Mouse (Mus musculus) T-helper 17 cell (primary cell): Measurements from ENCODE around the gene Magix.

ENCODE experiments used
- in situ Hi-C, 2 experiments: fragments of 300-600 bp; cut with MboI, MseI; formaldehyde crosslinking; loops; 1 replicate in 1 of 2; 2 replicates in 1 of 2; pipeline ENCODE4 v1.15.1; 2025; ENCODE audit warnings: high pct_unique_total_duplicates in 2 of 2

The Magix gene

DNA sequence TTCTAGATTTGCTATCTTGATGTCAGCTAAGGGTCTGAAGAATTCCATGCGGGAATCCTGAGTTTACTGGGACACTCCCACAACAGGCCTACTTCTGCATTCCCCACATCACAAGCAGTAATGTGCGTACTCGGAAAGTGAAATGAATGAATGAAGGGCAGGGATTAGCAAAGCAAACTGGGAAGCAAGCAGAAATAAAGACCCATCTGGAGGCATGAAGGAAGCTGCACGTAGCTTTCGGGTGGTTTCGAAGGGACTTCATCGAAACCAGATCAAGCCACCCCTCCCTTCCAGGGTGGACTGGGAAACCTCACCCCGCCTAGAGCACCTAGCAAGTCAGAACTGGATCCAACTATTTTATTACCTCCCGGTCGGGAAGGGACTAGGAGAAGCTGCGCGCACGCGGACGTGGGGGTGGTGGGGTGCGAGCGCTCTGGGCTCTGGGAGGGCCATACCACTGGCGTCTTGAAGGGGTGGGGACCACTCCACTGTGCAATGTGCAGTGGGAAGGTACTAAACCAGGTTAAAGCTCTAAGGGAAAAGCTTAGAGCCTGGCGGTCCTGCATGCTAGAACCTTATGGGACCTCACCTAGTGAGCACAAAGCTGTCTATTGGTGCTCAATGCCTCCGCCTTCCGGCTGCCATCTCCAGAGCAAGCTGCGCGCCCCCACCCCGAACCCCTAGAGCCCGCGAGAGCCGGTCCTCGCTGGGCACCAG lies 6.6 kb downstream of the Magix start:
- in situ Hi-C loops = no loop called here

DNA sequence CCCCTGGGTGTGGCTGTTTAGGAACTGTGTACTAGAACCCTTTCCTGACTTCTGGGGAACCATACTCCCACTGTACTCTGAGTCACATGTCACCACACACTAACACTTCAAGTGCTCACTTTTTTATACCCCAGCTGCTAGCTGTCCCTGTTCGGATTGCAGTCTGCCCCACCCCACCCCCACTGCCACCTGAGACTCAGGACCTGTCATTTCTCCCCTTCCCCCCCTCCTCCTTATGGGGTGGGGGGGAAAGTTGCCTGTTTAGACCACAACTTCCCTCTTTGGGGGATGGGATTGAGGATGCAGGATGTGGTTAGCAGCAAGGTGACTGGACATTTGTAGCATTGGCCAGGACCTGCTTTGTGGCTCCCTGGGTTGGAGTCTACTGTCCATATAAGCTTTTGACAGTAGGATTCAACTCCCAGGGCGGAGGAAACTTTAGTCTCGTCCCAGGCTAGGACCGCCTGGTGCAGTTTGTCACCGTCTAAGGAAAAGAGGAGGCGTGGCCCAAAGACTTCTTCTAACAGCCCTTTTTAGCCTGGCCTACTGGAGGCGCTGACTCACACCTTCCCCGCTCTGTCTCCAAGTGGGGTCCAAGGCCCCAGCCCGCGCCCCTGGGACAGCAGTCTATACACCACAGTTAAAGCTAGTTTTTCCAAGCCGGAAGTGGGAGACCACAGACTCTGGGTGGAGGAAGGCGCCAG lies 7.3 kb downstream of the Magix start:
- in situ Hi-C loops = no loop called here

- in situ Hi-C loops = no loop called here
Observed at GRCm38 (mm10) chrX:7672739-7673138, 8.3 kb downstream of the Magix start.

DNA sequence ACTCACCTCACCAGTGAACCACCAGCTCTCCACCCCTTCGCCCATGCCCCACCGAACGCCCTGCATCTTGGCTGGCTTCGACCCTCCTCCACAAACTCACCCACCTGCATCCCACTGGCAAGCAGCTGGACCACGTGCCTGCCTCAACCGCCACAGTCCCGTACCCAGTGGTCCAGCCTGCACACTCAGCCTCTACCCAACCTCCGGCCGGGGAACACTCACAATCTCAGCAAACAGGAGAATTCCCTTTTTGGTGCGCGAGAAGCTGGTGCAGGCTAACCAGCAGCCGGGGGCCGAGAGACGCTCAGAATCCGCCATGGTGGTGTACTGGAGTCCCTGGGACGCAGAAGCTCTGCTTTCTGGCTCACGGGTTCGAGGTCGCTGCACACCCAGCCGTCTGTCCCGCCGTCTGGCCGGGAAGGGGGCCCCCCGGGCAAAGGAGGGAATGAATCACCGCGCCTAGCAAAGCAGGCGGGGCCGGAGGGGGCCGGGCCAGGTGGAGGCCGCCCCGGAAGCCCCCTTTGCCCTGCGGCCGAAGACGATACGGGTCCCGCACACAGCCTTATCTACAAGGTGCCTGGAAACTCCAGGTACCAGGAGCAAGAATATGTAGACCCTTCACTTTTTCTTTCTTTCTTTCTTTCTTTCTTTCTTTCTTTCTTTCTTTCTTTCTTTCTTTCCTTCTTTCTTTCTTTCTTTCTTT lies 10.0 kb downstream of the Magix start, which contains the start of gene Plp2:
TSS of gene Plp2 (minus strand) at position 470 of the 703 bp plus-strand sequence.
- in situ Hi-C loops = no loop called here

DNA sequence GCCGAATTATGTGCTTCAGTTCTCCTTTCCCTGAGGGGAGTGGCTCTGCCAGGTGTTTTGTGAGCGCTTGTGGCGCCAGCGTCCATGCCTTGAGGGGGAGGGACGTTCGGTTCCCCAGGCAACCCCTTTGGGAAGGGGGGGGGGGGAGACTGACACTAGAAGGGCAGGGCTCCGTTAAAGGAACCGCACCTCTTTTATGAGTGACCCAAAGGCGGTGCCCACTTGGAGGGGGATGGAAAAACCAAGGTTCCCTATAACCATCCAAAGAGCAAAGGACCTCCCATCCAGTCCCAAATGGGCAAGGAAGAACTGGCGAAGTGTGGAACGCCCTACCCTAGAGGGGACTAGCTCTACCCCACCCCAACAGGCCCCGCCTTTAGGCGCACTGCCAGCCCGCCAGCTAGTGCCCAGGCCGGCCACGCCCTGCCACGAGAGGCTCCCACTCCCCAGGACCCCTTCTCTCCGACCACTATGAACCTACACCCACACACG lies 10.6 kb downstream of the Magix start:
- in situ Hi-C loops = no loop called here

GRCm38 (mm10) chrX:7665739-7666502 lies 15.1 kb downstream of the Magix start:
- in situ Hi-C loops = no loop called here

DNA sequence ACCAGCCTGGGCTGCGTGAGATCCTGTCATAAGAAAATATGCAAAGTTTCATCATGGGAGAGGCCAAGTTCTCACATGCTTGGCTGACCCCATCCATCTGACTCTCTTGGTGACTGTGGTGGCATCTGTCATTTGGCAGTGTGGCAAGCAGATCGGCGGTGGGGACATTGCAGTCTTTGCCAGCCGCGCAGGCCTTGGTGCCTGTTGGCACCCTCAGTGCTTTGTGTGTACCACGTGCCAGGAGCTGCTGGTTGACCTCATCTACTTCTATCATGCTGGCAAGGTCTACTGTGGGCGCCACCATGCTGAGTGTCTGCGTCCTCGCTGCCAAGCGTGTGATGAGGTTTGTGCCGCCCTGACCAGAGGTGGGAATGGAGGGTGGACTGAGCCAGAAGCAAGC lies 16.3 kb downstream of the Magix start:
- in situ Hi-C loops = no loop called here

DNA sequence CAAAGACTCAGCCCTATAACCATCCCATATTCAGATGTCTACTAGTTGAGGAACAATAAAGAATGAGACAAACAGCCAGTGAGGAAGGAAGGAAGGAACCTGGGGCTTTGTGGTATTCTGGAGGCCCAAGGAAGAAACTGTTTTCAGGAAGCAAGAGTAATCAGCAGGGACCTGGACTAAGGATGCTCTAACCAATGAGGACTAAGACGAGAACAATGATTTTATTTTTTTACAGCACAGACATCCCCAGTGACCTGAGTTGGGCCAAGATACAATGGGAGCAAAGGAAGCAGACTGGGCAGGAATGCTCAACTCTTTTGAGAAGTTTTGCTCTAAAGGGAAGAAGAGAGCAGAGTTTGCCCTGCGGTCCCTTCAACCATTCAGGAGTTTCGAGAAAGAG lies 18.1 kb downstream of the Magix start:
- in situ Hi-C loops = no loop called here

DNA sequence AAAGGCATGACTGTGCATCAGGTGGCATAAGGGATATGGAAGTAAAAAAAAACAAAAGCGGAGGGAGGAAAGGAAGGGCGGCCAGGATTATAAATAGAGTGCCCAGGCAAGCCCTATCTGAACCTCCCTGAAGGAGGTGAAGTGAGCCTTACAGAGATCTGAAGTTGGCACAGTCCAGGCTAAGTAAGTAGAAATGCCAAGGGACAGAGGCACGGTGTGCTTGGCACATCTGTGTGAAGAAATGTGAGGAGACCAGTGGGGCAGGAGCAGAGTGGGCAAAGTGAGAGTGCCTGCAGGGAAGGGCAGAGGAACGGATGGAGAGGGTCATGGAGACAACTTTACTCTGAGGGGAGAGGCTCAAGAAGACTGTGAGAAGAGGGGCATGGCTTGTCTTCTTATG lies 20.0 kb downstream of the Magix start:
- in situ Hi-C loops = no loop called here

- in situ Hi-C loops = no loop called here
Observed at GRCm38 (mm10) chrX:7658785-7659589, 22.1 kb downstream of the Magix start.

DNA sequence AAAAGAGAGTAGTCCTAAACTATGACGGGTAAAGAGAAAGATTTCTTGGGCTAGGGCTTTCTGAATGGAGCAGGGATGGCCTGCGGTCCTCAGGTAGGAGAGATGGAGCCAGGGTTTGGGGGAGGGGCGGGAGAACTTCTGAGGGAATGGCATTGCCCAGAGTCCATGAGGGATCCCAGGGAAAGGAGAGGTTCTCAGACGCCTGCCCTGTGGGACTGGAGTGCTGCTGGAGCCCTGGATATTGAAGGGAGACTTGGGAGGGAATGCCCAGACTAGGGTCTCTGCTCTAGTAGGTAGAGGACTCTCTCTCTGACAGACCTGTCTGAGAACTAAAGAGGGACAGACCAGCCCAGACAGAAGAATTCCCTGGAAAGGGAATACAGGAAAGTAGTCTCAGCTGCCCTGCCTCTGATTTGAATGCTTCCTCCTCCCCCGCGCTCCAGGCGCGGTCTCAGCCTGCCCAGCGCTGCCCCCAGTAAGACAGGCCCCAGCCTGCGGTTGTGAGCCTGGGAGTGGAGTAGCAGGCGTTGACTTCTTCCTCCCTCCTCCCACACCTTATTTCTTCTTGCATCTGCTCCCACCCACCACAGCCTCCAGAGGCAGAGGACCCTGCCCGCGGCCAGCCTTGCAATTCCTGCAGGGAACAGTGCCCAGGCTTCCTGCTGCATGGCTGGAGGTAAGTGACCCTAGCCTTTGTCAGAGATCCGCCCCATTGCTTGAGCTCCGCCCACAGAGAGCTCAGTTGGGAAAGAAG lies 22.8 kb downstream of the Magix start:
- in situ Hi-C loops = no loop called here

DNA sequence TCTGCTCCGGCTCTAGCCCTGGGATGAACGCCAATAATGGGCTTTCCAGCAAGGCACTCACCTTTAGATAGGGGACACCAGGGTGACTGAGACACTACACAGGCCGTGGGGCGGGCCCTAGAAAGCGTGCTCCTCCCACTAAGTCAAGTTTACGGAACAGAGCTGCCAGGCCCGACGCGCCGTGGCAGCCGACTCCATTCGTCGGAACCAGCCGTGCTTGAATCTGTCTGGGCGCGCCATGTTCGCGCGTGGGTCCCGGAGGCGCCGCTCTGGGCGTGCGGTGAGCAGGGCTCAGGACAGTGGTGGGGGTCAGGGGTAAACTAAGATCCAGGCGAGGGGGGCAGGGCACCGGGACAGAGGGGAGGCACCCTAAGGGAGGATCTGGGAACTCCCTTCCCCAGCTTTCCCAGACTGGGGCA lies 23.8 kb downstream of the Magix start, which contains the start of gene Prickle3:
TSS of gene Prickle3 (plus strand) at position 40 of the 419 bp plus-strand sequence.
- in situ Hi-C loops = no loop called here

DNA sequence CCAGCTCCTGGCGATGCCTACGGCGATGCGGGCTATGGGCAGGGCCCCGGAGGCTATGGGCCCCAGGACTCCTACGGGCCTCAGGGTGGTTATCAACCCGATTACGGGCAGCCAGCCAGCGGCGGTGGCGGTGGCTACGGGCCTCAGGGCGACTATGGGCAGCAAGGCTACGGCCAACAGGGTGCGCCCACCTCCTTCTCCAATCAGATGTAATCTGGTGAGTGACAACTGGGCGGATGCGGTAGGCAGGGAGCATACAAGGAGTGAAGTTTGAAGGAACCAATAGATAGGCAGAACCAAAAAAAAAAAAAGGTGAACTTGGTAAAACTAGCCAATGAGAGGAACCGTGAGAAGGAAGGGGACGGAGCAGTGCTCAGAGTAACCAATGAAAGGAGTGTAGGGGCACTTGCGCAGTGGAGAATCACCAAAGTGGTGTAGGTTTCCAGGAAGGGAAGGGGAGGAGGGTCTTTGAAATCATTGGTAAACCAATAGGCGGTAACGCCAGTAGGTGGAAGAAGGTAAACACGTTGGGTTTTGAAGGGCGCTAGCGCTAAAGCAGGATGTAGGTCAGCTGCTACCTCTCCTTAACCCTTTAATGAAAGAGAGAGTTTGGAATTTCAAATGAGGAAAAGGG lies 32.3 kb downstream of the Magix start:
- in situ Hi-C loops = no loop called here

DNA sequence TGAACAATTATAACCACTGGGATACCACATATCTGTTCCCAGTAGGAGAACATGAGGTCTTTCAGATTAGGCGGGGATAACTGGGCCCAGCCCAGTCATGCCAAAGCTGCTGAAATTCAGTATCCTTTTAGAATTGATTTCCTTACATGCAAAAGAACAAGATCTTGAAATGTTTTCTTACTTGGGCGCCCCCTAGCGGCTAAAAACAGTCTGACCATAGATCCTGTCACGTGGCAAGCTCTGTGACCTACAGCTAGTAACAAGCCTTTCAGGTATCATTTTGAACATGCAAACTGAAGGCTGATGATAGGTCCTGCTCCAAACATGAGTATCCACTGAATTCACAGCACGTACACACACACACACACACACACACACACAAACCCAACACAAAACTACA lies 35.7 kb downstream of the Magix start:
- in situ Hi-C loops = no loop called here

DNA sequence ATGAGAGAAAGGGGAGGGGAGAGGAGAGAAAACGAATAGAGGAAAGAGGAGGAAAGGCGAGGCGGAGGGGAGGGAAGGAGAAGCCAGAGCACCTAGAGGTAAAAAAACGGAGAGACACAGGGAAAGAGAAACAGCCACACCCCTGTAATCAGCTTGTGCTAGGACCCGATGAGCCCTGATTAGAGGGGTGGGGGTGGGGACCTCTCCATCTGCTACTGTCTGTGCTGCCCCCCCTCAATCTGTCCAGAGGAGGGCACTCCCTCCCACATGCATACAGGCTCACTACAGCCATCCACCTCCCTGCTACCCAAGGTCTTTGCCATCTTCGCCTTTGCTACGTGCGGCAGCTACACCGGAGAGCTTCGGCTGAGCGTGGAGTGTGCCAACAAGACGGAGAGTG lies 40.3 kb downstream of the Magix start:
- in situ Hi-C loops = loop anchor here in 1 of 2 experiments (5.0 kb wide), 1 partner anchor 63 kb away; no protein-coding TSS in a partner anchor

GRCm38 (mm10) chrX:7639536-7640325 lies 41.3 kb downstream of the Magix start:
- in situ Hi-C loops = loop anchor here in 1 of 2 experiments (5.0 kb wide), 1 partner anchor 62 kb away; no protein-coding TSS in a partner anchor

- in situ Hi-C loops = no loop called here
Observed at GRCm38 (mm10) chrX:7638401-7639091, 42.5 kb downstream of the Magix start, which contains the start of gene Syp. Gene Syp (plus strand): TSS chrX:7638471.

DNA sequence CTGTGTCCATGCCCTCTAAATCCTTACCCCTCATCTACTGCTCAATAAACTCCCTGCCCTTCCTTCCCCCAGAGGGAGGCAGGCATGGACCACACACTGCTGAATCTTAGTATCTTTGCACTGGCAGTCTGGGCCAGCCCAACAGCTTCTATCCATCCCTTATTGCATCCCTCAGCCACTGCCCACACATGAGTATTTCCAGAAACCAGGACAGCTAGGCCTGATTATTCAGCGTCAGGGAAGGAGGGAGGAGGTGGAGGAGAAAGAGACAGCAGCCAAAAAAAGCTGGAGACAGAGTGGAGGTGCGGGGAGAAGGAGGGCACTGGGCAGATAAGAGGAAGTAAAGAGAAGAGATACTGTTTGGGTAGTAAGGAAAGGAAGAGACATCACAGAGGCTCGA lies 46.0 kb downstream of the Magix start:
- in situ Hi-C loops = no loop called here
